Mouse (Mus musculus): ENCODE results near the gene Cabp4.

Cabp4 gene

DNA sequence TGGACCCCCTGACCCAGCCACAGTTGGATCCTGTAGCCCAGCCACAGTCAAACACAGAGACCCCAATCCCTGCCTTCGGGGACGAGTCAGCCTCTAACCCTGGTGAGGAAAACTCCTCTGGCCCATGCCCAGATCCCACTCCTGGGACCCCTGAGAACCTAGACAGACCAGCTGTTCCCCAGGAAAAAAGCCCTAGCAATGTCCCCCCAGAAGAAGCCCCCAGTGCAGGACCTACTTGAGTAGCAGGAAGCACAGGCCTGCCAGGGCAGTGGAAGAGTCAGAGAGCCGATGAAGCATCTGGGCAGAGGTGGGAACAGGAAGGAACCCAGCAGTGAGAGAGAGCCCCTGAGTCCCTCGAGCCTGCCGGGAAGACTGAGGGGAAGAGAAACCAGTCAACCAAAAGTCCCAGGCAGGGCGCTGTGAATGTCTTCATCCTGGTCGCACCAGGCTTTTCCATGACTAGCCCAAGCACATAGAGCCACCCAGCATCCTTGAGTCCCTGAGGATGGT lies at the start of gene Cabp4:
Gene Cabp4 (minus strand): TSS at position 275 of the 510 bp plus-strand sequence.
- DNase-seq: no peak

GRCm38 (mm10) chr19:4193129-4193528 lies 49.3 kb upstream of the Cabp4 start:
- DNase-seq: no peak

- no peak for DNase-seq
Observed at GRCm38 (mm10) chr19:4192251-4192985, 48.6 kb upstream of the Cabp4 start.

- DNase-seq: peak; percentile 98
Observed at GRCm38 (mm10) chr19:4191528-4192250, 47.9 kb upstream of the Cabp4 start, which contains the start of gene Ppp1ca. TSS of gene Ppp1ca (plus strand) at chr19:4192065.

- peak; percentile 68 for DNase-seq
Observed at GRCm38 (mm10) chr19:4190831-4191334, 47.0 kb upstream of the Cabp4 start, which contains the start of gene Tbc1d10c. TSS of gene Tbc1d10c (minus strand) at chr19:4191284.

DNA sequence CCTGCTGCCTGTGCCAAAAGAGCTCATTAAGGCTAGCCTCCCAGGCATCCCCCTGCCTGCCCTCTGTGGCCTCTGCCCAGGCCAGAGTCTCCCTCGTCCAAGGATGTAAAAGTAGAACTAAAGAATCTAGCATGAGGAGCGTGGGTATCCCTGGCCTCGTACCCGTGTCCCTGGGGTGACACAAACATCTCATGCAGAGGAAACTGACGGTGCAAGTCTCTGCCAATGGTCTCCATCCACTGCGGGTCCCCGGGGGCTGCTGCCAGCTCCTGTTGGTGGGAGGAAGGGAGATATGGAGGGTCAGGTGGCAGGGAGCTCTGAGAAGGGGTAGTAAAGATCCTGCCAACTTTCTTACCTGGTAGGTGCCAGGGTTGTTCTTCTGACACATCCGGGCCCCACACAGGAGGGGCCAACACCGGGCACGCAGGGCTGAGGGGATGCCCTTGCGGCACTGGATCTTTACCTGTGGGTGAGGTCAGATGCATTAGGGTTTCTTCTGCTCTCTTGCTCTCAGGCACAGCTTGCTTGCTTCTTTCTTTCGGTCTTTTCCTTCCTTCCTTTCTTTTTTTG lies 45.3 kb upstream of the Cabp4 start:
- DNase-seq: no peak

- DNase-seq: no peak
Observed at GRCm38 (mm10) chr19:4187303-4187702, 43.5 kb upstream of the Cabp4 start.

GRCm38 (mm10) chr19:4184976-4185975 lies 41.4 kb upstream of the Cabp4 start:
- peak; percentile 56 for DNase-seq

DNA sequence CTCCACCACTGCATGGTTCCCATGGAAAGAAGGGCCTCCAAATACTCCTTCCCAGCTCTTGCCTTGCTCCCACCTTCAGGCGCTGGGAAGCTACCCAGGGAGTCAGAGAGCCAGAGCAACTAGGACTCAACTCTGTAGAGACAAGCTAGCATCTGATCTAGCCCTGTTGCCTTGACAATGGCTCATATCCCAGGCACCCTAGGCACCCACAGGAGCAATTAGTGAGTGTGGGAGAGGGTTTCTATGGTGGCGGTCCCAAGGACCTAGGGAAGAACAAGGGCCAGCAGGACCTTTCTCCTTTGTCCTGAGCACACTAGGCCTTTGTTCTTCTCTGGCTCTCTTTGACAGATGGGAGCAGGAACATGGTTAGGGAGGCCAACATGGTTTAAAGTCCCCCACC lies 39.9 kb upstream of the Cabp4 start:
- no peak for DNase-seq

- peak; percentile 79 for DNase-seq
Observed at GRCm38 (mm10) chr19:4181892-4182291, 38.1 kb upstream of the Cabp4 start.

GRCm38 (mm10) chr19:4180411-4180810 lies 36.6 kb upstream of the Cabp4 start:
- no peak for DNase-seq

GRCm38 (mm10) chr19:4175368-4175947 lies 31.6 kb upstream of the Cabp4 start, which contains the start of gene Carns1:
TSS of gene Carns1 (minus strand) at chr19:4175479.
- peak; percentile 66 for DNase-seq

DNA sequence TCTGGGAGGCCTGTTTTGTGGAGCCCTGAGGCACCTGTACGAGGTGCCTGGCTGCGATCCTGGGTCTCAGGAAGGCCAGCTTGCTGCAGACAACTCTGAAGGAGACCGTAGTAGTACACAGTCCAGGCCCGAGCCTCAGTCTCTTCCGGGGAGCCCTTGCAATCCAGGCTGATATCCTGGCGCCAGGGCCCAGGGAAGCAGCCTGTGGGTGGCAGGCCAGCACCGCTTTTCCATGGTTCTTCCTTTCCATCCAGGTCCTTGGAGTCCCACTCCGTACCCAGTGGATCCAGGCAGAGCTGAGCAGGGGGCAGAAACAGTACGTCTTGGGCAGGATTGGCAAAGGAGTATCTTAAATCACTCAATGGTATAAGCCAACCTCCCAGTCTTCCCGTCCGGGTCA lies 29.1 kb upstream of the Cabp4 start:
- DNase-seq: no peak

DNA sequence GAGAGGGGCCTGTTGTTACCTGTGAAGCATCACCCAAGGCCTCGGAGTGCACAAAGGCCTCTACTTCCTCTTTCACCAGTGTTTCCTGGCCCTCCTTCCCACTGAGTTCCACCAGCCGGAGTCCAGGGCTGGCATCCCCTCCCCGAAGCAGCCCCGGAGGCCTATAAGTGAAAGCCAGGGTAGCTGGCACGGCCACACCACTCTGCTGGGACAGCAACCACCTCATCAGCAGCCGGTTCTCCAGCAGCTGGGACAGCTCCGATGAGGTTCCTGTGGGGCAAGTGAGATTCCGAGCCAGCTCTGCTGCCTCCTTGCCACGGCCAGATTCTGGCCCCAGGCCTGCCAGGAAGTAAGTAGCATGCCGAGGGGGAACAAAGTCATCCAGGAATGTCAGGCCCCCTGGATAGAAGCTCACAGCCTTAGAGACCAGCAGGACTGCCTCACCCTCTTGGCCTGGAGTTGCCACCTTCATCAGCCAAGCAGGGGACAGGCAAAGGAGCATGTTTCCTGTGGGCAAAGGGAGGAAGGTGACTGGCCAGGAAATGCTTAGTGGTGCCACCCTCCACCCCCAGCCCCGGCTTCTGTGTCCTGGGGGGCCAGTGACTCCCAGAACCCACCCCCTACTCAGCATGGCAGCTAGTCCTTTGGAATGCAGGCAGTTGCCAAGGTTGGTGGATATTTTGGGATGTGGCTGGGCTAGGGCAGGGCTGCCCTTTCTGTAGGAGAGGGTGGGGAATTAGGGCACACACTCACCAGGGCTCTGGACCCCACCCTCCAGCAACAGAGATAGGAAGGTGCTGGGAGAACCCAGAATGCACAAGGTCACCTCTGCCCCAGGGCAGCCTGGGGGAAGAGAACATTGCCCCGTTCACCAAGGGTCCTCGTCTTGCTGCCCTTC lies 27.8 kb upstream of the Cabp4 start:
- DNase-seq: peak; percentile 62

DNA sequence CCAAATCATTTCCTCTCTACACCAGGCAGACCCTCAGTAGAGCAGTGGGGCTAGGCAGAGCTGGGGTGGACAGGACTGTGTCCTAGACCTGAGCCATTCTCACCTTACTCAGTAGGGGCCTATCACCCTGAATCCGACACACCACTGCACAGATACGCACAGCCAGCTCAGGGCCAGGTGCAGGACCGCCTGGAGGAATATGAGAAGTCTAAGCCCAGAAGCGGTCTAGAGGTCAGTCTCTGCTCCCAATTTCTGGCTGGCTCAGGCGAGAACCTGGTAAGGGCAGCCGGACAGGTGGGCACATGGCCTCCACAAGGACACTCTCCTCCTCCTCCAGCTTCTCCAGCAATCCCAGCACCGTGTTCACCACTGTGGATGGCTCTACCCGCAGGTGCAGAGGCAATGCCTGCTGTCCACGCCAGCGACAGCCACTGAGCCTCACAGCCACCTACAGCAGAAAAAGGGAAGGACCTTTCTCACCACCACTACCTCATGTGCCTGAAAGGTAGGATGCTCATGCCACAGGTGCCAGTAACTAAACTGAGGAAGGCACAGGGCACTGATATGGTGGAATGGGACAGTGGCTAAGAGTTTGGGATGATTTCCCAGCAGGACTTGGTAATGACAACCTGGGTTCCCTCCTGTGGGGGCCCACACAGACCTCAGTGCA lies 27.0 kb upstream of the Cabp4 start:
- no peak for DNase-seq

DNA sequence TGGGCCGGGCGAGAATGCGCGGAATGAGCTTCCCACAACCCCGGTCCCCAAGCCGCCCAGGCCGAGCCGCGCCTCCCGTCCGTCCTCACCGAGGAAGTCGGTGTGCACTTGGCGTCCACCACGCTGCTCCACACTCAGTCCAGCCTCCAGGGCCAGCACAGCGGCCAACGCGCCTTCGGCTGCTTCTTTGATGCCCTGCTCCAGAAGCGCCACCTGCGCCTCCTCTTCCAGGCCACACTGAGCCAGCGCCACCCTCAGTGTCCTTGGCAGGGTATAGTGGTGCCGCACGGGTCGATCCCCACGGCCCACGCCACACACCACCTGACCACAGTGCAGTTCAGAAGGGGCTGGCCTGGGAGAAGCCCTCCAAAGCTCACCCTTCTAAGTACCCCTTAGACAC lies 26.0 kb upstream of the Cabp4 start:
- DNase-seq: no peak

DNA sequence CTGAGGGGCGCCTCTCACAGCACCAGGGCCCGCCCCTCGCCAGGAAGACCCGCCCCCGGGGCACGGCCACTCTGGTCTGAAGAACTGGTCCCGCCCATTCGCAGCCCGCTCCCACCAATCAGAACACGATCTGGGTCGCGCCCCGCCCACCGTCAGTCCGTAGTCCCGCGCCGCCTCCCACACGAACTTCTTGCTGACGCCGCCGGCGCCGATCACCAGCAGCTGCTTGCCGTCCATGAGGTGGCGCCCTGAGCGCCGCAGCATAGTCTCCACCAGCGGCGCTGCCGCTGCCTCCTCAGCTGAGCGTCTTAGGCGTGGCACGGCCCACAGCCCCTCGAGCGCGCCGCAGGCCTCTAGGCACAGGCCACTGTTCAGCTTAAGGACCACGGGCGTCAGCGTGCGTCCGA lies 25.5 kb upstream of the Cabp4 start:
- DNase-seq: peak; percentile 99

DNA sequence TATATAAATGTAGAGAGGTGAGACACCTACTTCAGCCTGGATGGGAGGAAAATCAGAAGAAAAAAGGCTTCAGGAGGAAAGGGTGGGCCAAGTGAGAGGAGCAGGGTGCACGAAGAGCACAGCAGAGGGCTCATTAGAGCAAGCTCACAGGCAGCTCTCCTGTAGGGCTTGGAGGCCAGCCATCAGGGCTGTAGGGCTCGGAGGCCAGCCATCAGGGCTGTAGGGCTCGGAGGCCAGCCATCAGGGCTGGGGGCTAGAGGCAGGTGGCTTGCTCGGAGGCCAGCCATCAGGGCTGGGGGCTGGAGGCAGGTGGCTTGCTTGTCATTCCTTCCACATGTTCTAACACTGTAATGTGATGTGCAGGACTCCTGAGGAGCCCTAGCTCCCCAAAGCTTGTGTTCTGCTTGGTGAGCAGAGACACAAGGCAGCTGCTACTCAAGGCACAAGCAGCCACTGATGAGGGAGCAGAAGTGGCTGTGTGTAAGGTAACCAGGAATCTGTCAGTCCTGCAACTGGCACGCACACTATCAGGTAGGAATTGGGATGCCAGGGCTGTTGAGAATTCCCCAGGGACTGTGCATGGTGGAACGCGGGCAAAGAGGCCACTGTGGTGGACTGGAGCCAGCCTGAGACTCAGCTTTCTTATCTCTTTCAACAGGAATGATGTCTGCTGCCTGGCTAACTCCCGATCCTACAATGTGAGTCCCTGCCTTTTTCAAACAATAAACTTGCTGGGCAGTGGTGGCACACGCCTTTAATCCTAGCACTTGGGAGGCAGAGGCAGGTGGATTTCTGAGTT lies 23.0 kb upstream of the Cabp4 start:
- DNase-seq: no peak

DNA sequence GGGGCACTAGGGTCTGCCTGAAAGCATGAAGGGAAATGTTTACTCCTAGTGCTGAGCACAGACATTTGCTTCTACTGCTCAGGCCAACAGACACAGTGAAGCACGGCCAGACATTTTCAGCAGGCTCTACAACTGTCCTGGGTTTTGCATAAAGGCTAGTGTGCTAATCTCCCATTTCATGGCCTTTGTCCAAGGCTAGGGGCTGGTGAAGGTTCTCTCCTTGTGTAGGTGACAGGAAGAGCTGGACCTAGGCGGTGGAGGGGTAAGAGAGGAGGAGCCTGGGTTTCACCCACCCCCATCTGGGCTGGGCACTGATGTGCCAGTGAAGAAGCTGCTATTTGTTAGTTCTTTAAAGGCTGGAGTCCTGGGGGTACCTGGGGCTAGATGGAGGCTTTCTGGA lies 20.9 kb upstream of the Cabp4 start:
- DNase-seq: no peak

Data from lung, postnatal 10 days (tissue).